Mouse (Mus musculus) small intestine, adult 2 months (tissue): Measurements from ENCODE around the gene Prmt9.

ENCODE experiments used
- CTCF ChIP-seq: fragments of 200-500 bp; IDR thresholded peaks from 2 replicates; pipeline ENCODE4 v1.5.1; 2012; ENCODE audit warnings: low read depth, mild to moderate bottlenecking, control low read depth, inconsistent platforms, low read length, moderate library complexity, mixed read lengths; ENCODE audit not compliant: insufficient replicate concordance, insufficient read length; ENCODE audit errors: extremely low read depth
- POLR2A ChIP-seq: fragments of 200-500 bp; IDR thresholded peaks from 2 replicates; pipeline ENCODE4 v1.6.1; 2012; ENCODE audit warnings: low read depth, mild to moderate bottlenecking, control low read depth, inconsistent platforms, low read length, moderate library complexity

GRCm38 (mm10) chr8:77610374-77610969, 61.3 kb downstream of the Prmt9 start, which contains the start of gene Tmem184c:
- TF ChIP-seq CTCF = 0 out of 2 replicates have a peak, but pooled peaks have one; percentile 11
- no peak; the same call in 1 of the 2 replicates for TF ChIP-seq POLR2A
